Mouse (Mus musculus): ENCODE measurements at regions not wholly inside any gene's neighbourhood (a gene's known extent, or its start where the extent isn't known, plus 50 kb on each side); places are given as distances from the start of the nearest gene placed in this dataset.

- no peak for DNase-seq (ENCODE audit: extremely low spot score in 1 of 2, low spot score in 2 of 2)
- intact Hi-C loops (cut with DNase I), result no loop called here
Measured at GRCm38 (mm10) chr7:94734741-94735140, 1436.3 kb upstream of the Tenm4 start.

All from left cerebral cortex, postnatal 10 days (tissue).